Mouse (Mus musculus) midbrain, embryonic 15.5 days (tissue): ENCODE results near the gene Pla2g4e. TPM values are rescaled to one million over a fixed set of nuclear protein-coding genes. Genes with fewer than 3 reads are reported as not detected.

Experiments
- ATAC-seq: fragments of 200-750 bp; cut with Nextera tagmentation; replicated peaks from 2 replicates; pipeline ENCODE4 v1.8.0; 2017; ENCODE audit warnings: moderate TSS enrichment
- H3K27ac ChIP-seq: fragments of 300-500 bp; sonication (generic); 2 replicates; pipeline ENCODE4 v1.5.1; 2015; ENCODE audit warnings: mild to moderate bottlenecking, inconsistent platforms
- H3K27me3 ChIP-seq: fragments of 300-500 bp; sonication (generic); replicated peaks from 2 replicates; pipeline ENCODE4 v1.6.1; 2015; ENCODE audit warnings: inconsistent platforms
- H3K36me3 ChIP-seq: fragments of 300-500 bp; sonication (generic); replicated peaks from 2 replicates; pipeline ENCODE4 v1.6.1; 2015; ENCODE audit warnings: inconsistent platforms
- H3K4me1 ChIP-seq: fragments of 300-500 bp; sonication (generic); 2 replicates; pipeline ENCODE4 v1.6.1; 2015; ENCODE audit warnings: inconsistent platforms
- H3K4me2 ChIP-seq: fragments of 300-500 bp; sonication (generic); 2 replicates; pipeline ENCODE4 v1.6.1; 2015; ENCODE audit warnings: inconsistent platforms, mild to moderate bottlenecking, moderate library complexity
- H3K4me3 ChIP-seq: fragments of 300-500 bp; sonication (generic); 2 replicates; pipeline ENCODE4 v1.5.1; 2015; ENCODE audit warnings: mild to moderate bottlenecking, inconsistent platforms
- H3K9ac ChIP-seq: fragments of 300-500 bp; sonication (generic); 2 replicates; pipeline ENCODE4 v1.6.1; 2015; ENCODE audit warnings: mild to moderate bottlenecking, inconsistent platforms
- H3K9me3 ChIP-seq: fragments of 300-500 bp; sonication (generic); 2 replicates; pipeline ENCODE4 v1.6.1; 2016; ENCODE audit warnings: inconsistent platforms
- WGBS: fragments of 180-500 bp; shearing (Covaris S2); methylation state at CpG from one replicate; pipeline ENCODE4 v1.1.7; 2015; ENCODE audit warnings: mixed read lengths; 5-methylcytosine and 5-hydroxymethylcytosine counted together
- polyA plus RNA-seq: library from polyadenylated mRNA; unstranded; fragments of >200 nt; fragmentation: Nextera tagmentation; extraction: Ambion mirVana; gene quantifications from 2 replicates; pipeline ENCODE4 v1.2.1, GENCODE M21; 2015

Pla2g4e gene
- 5.1 and 5.3 TPM in 2 replicates for polyA plus RNA-seq

DNA sequence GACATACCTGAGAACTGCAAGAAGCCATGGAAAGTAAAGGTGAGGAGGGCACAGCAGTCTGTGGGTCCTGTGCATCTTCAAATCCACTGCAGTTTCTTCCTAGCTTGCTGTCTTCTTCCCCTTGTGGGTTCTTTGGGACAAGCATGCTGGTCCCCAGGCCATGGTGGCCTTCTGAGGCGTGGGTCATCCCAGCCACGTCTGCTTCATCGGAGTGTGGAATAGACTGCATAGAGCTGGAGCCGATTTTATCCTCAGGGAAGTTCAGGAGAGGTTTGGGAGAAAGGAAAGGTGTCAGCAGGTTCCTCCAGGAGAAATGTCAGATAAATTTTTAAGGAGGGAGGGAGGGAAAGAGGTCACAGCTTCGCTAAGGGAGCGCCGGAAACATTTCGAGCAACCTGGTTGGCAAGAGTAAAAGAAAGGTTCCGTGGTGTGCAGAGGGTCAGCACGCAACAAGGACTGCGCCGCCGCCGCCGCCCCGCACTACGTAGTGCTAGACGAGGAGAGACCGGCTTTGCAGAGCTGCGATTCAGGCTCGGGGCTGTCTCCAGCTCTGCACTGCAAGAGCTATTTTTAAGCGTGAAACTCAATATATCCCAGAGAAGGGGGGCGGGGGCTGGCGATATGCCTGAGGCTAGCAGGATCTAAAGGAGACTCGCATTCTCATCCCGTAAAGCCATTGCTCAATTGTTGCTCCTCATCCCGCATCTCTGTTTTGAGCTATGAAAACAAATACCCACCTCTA, at the start of gene Pla2g4e:
TSS of gene Pla2g4e (minus strand) at position 657 of the 742 bp plus-strand sequence.
- H3K9me3 ChIP-seq: no peaks in the 10 kb centered on the region
- H3K36me3 ChIP-seq: no peaks in the 10 kb centered on the region
- peak within 1 kb of the TSS; percentile 85 for H3K27ac ChIP-seq
- peak within 1 kb of the TSS; percentile 59 for H3K9ac ChIP-seq
- peak within 1 kb of the TSS; percentile 63 for H3K4me2 ChIP-seq
- peaks cover 26% of the 10 kb centered on the region; the same call in 1 of the 2 replicates for H3K4me1 ChIP-seq
- H3K4me3 ChIP-seq: peak within 1 kb of the TSS; percentile 47
- WGBS: 4% methylated on average over 27 of the region's 27 CpGs
- peak; percentile 94 for ATAC-seq
- H3K27me3 ChIP-seq: no peaks in the 10 kb centered on the region; the same call in 1 of the 2 replicates

DNA sequence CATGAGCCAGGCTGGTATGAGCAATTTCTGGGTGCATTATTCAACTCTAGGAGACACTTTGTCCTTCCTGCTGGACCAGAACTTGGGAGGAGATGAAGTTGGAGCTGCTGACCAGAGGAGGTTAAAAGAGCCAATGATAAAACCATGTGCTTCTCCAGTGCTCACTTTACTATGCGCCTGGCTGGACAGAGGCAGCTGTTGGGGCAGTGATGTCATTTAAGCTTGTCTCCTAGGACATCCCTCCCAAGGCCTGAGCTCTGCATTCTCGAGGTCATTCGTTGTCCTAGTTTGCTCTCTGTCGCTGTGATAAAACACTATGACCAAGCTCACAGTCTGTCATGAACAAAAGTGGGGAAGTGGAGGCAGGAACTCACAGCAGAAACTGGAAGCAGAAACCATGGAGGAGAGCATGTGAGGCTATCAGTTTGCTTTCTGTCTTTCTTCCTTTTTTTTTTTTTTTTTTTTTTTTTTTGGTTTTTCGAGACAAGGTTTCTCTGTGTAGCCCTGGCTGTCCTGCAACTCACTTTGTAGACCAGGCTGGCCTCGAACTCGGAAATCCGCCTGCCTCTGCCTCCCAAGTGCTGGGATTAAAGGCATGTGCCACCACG, 46.4 kb upstream of the Pla2g4e start:
- Histone ChIP-seq H3K27me3 (no peaks in the 10 kb centered on the region), H3K27ac (no peak overlapping the region), H3K4me1 (no peaks in the 10 kb centered on the region), H3K4me2 (no peak overlapping the region), H3K9me3 (no peaks in the 10 kb centered on the region), H3K9ac (no peak overlapping the region), H3K4me3 (no peak overlapping the region), H3K36me3 (no peaks in the 10 kb centered on the region)
- ATAC-seq: no peak
- 90% methylated on average over 8 of the region's 9 CpGs for WGBS

DNA sequence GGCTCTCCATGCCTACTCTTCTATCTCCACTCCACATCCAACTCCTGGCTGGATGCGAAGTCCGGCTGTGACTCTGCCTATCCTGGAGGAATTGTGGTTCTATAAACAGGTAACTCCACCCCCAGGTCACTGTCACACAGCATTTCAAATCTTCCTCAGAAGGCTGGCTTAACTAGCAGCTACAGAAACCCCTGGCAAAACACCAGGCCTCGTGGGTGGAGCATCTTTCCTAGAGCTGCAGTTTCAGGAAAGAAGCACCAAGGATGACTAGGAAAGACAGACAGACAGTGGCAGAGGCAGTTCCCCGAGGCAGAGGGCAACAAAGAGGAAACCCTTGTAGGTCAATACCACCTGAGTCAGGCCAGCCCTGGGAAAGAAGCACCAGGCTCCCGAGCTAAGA, 43.9 kb upstream of the Pla2g4e start, which contains the start of gene Pla2g4d:
TSS of gene Pla2g4d (minus strand) at position 203 of the 400 bp plus-strand sequence.
- Histone ChIP-seq H3K36me3 (no peaks in the 10 kb centered on the region), H3K9ac (no peak within 1 kb of the TSS), H3K9me3 (no peaks in the 10 kb centered on the region), H3K27ac (no peak within 1 kb of the TSS), H3K4me3 (no peak within 1 kb of the TSS), H3K27me3 (no peaks in the 10 kb centered on the region), H3K4me1 (no peaks in the 10 kb centered on the region), H3K4me2 (no peak within 1 kb of the TSS)
- WGBS: 78% methylated on average over 5 of the region's 5 CpGs
- ATAC-seq: no peak

DNA sequence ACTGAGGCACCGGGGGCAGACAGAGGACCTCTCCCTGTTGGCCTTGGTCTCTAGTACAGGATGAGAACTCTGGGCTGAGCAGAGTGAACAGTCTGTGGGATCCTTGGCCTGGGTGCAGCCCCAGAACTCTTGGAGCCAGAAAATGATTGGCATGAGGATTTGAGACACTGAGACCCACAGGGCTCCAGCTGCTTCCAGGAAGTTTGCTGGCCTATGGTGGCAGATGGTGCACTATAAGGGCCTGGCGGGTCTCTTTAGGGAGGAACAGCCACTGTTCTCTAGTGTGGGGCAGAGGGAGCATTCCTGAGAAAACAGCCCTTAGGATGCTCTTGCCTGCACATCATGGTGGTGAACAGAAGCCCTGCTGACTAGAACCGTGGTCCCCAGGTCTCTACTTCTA, 43.3 kb upstream of the Pla2g4e start:
- 87% methylated on average over 3 of the region's 3 CpGs for WGBS
- Histone ChIP-seq H3K27ac (no peak overlapping the region), H3K4me2 (no peak overlapping the region), H3K9ac (no peak overlapping the region), H3K4me1 (no peaks in the 10 kb centered on the region), H3K4me3 (no peak overlapping the region), H3K9me3 (no peaks in the 10 kb centered on the region), H3K27me3 (no peaks in the 10 kb centered on the region), H3K36me3 (no peaks in the 10 kb centered on the region)
- ATAC-seq: no peak

DNA sequence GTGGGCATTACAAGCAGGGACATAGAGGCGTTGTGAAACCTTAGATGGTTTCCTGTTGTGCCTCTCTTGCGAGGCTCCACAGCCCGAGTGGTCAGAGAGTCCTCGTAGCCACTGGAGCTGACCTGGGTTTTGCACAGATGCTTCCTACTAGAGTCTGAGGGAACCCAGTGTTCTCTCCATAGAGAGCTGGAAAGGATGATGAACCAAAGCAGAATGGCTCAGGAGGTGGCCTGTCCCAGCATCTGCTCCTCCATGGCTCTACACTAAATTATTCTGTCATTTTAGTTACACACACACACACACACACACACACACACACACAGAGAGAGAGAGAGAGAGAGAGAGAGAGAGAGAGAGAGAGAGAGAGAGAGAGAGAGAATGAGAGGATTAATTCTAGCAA, 40.5 kb upstream of the Pla2g4e start:
- H3K27me3 ChIP-seq: no peaks in the 10 kb centered on the region
- WGBS: 77% methylated on average over 4 of the region's 4 CpGs
- H3K9ac ChIP-seq: no peak overlapping the region
- H3K36me3 ChIP-seq: no peaks in the 10 kb centered on the region
- no peak overlapping the region for H3K4me2 ChIP-seq
- H3K4me1 ChIP-seq: no peaks in the 10 kb centered on the region
- no peak for ATAC-seq
- no peaks in the 10 kb centered on the region for H3K9me3 ChIP-seq
- no peak overlapping the region for H3K27ac ChIP-seq
- H3K4me3 ChIP-seq: no peak overlapping the region

DNA sequence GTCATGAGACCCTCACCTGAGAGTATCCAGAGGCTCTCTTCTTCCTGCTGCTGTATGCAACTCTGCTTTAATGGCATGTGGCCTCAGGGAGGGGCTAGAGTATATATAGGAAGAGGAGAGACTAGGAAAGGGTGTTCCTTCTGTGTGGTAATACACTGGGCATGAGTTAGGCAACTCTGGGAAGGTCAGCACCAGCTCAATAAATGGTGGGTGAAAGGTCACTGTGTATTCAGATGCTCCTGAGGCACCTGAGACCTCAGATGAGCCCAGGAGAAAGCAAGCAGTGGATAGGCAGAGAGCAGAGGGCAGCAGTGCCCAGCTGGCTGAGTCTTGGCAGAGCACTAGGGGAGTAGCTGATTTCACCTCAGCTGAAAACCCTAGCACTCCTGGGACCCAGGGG, 39.6 kb upstream of the Pla2g4e start:
- no peaks in the 10 kb centered on the region for H3K9me3 ChIP-seq
- no peak overlapping the region for H3K27ac ChIP-seq
- no peaks in the 10 kb centered on the region for H3K36me3 ChIP-seq
- ATAC-seq: no peak
- no peaks in the 10 kb centered on the region for H3K4me1 ChIP-seq
- H3K9ac ChIP-seq: no peak overlapping the region
- no peak overlapping the region for H3K4me3 ChIP-seq
- H3K27me3 ChIP-seq: no peaks in the 10 kb centered on the region
- H3K4me2 ChIP-seq: no peak overlapping the region

DNA sequence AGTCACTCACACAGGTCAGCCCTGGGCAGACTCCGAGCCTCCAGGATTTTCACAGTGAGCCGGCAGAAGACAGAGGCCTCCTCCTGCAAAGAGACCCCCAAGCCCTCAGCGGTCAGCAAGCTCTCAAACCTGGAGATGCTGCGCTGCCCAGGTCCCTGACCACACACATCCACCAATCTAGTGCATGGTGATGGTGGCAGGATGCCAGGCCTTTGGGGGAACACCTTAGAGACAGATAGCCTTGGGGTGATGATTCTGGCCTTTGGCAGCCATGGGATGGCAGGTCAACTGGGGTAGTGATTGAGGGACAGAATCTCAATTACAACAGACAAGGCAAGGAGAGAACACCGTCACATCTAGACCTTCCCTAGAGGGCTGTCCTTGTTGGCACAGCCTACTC, 39.0 kb upstream of the Pla2g4e start:
- WGBS: 76% methylated on average over 5 of the region's 5 CpGs
- ATAC-seq: no peak
- no peaks in the 10 kb centered on the region for H3K27me3 ChIP-seq
- H3K27ac ChIP-seq: no peak overlapping the region
- no peak overlapping the region for H3K4me3 ChIP-seq
- no peak overlapping the region for H3K9ac ChIP-seq
- no peak overlapping the region for H3K4me2 ChIP-seq
- H3K36me3 ChIP-seq: no peaks in the 10 kb centered on the region
- H3K4me1 ChIP-seq: no peaks in the 10 kb centered on the region
- no peaks in the 10 kb centered on the region for H3K9me3 ChIP-seq

DNA sequence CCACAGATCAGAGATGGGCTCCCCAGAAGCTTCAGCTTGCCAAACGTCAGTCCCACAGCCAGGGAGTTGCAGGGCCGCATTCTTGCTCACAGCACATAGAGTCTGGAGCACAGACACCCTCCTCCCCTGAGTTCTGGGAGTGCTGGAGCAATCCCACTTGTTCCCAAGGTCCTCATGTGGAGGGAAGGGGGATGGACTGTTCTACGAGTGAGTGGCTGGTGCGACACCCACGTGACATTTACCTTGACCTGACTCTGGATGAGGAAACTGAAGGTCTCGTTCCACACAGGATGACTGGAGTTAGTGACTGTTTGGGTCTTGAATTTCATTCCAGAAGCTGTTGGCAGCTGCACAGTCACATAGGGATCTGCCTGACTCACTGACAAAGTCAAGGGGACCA, 38.4 kb upstream of the Pla2g4e start:
- H3K4me3 ChIP-seq: no peak overlapping the region
- H3K9ac ChIP-seq: no peak overlapping the region
- no peak for ATAC-seq
- no peak overlapping the region for H3K4me2 ChIP-seq
- H3K9me3 ChIP-seq: no peaks in the 10 kb centered on the region
- H3K27me3 ChIP-seq: no peaks in the 10 kb centered on the region
- WGBS: 62% methylated on average over 6 of the region's 6 CpGs
- no peaks in the 10 kb centered on the region for H3K4me1 ChIP-seq
- no peak overlapping the region for H3K27ac ChIP-seq
- H3K36me3 ChIP-seq: no peaks in the 10 kb centered on the region

DNA sequence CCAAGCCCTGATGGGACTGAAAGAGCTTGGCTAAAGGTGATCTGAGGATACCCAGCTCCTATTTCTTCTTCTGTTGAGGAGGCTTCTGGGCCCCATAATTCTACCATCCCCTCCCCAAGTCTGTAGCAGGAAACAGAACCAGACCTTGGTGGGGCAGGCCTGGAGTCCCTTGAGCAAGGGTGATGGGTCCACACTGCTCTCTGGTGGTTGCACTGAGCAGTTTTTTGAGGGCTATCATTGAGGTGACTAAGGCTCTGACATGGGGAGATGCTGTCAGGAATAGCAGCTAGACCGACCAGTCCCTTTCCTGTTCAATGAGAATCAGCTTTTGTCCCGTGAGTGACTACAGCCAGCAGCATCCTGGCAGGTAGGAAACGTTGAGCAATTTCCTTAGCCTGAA, 36.1 kb upstream of the Pla2g4e start:
- Histone ChIP-seq H3K9ac (no peak overlapping the region), H3K36me3 (no peaks in the 10 kb centered on the region), H3K27ac (no peak overlapping the region), H3K9me3 (no peaks in the 10 kb centered on the region), H3K27me3 (no peaks in the 10 kb centered on the region), H3K4me1 (no peaks in the 10 kb centered on the region), H3K4me2 (no peak overlapping the region), H3K4me3 (no peak overlapping the region)
- no peak for ATAC-seq
- 54% methylated on average over 3 of the region's 3 CpGs for WGBS

DNA sequence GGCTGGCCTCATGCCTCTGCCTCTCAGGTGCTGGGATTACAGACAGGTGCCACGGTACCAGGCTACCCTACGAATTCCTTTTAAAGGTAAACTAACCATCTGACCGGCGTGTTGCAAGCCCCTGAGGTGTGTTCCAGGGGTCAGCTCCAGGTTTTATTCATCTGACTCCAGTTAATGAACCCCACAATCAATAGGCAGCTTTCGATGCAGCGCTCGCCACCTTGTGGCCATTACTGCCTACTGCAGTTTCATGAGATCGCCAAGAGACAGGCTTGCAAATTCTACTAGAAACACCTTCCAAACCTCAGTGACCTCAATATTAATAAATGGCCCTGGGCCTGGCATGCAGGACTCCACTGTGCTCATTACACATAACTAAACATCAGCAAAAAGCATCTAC, 34.8 kb upstream of the Pla2g4e start:
- H3K4me2 ChIP-seq: no peak overlapping the region
- no peaks in the 10 kb centered on the region for H3K9me3 ChIP-seq
- H3K27me3 ChIP-seq: no peaks in the 10 kb centered on the region
- no peaks in the 10 kb centered on the region for H3K4me1 ChIP-seq
- H3K4me3 ChIP-seq: no peak overlapping the region
- ATAC-seq: no peak
- WGBS: 14% methylated on average over 8 of the region's 8 CpGs
- no peaks in the 10 kb centered on the region for H3K36me3 ChIP-seq
- H3K27ac ChIP-seq: no peak overlapping the region
- H3K9ac ChIP-seq: no peak overlapping the region

DNA sequence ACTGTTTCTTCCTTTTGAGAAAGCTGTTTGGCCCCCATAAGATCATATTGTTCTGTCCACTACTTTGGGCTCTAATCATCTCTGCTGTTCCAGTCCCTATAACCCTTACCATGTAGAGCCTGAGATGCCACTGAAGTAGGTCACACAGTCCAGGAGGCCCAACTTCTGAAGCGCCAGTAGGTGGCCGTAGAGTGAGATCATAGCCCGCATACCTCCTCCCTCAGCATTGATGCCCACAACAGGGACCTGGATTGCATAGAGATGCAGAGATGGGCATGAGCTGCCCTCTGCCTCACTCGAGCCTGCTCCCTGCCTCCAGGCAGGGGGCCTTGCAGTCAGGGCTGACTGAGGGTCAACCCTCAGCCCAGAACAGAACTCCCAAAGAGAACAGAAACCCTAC, 31.8 kb upstream of the Pla2g4e start:
- no peak overlapping the region for H3K4me3 ChIP-seq
- no peak overlapping the region for H3K27ac ChIP-seq
- no peak overlapping the region for H3K9ac ChIP-seq
- 81% methylated on average over 4 of the region's 4 CpGs for WGBS
- no peak overlapping the region for H3K4me2 ChIP-seq
- ATAC-seq: no peak
- no peaks in the 10 kb centered on the region for H3K27me3 ChIP-seq
- H3K4me1 ChIP-seq: no peaks in the 10 kb centered on the region
- no peaks in the 10 kb centered on the region for H3K9me3 ChIP-seq
- no peaks in the 10 kb centered on the region for H3K36me3 ChIP-seq

DNA sequence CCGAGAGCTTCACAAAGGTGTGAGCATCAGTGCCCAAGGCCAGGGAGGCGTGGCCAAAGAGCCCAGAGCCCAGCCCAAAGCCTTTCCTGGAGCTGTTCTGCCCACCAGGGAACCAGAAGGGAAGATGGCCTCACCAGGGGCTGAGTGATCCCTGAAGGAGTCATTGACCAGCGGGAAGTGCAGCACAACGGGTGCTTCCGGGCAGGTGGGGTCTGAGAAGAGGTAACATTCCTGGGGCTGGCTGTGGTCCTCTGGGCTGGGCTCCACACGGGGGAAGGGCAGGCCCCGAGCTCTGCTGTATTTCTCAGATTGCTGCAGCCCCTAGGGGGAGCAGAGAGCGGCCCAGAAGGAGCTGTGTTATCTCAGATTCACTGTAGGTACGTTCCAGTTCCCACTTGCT, 23.5 kb upstream of the Pla2g4e start:
- no peak overlapping the region for H3K27ac ChIP-seq
- no peak overlapping the region for H3K4me3 ChIP-seq
- H3K4me1 ChIP-seq: peaks cover 7% of the 10 kb centered on the region; the same call in 1 of the 2 replicates
- no peak overlapping the region for H3K9ac ChIP-seq
- no peaks in the 10 kb centered on the region for H3K27me3 ChIP-seq
- ATAC-seq: no peak
- no peaks in the 10 kb centered on the region for H3K36me3 ChIP-seq
- H3K4me2 ChIP-seq: 0 out of 2 replicates have a peak overlapping the region, but pooled peaks have one; percentile 5
- WGBS: 6% methylated on average over 9 of the region's 9 CpGs
- H3K9me3 ChIP-seq: no peaks in the 10 kb centered on the region

DNA sequence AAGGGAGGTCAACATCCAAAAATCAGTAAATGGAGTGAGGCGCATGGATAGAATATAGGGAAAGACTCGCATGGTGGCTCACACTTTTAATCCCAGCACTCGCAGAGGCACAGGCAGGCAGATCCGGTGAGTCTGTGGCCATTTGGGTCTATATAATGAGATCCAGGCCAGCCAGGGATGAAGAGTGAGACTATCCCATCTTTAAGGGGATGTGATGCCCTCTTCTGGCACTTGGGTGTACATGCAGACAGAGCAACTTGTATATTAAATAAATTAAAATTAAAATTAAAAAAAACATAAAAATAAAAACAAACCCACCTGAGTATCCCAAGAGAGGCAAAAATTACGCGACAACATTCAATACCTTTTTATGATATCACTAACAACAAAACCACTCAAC, 20.4 kb upstream of the Pla2g4e start:
- no peak overlapping the region for H3K4me3 ChIP-seq

More for the DNA sequence above, 20.4 kb upstream of the Pla2g4e start:
- H3K4me1 ChIP-seq: peaks cover 7% of the 10 kb centered on the region; the same call in 1 of the 2 replicates
- no peak overlapping the region for H3K27ac ChIP-seq
- no peaks in the 10 kb centered on the region for H3K9me3 ChIP-seq
- H3K9ac ChIP-seq: no peak overlapping the region
- H3K36me3 ChIP-seq: no peaks in the 10 kb centered on the region
- 76% methylated on average over 6 of the region's 6 CpGs for WGBS
- H3K4me2 ChIP-seq: no peak overlapping the region
- H3K27me3 ChIP-seq: no peaks in the 10 kb centered on the region
- no peak for ATAC-seq
